Mouse (Mus musculus) brain, embryonic 14.5 days (tissue): ENCODE measurements around the gene Six2.

Experiments used
- CTCF ChIP-seq: fragments of 200-500 bp; IDR thresholded peaks from 2 replicates; pipeline ENCODE4 v1.5.1; 2012; ENCODE audit warnings: inconsistent platforms, mild to moderate bottlenecking, moderate library complexity, borderline replicate concordance; ENCODE audit not compliant: insufficient read depth, insufficient read length; ENCODE audit errors: extremely low read depth
- POLR2A ChIP-seq: fragments of 200-500 bp; IDR thresholded peaks from 2 replicates; pipeline ENCODE4 v1.6.1; 2012; ENCODE audit warnings: mild to moderate bottlenecking, inconsistent platforms, borderline replicate concordance; ENCODE audit not compliant: poor library complexity, insufficient read depth, insufficient read length, severe bottlenecking; ENCODE audit errors: extremely low read depth

DNA sequence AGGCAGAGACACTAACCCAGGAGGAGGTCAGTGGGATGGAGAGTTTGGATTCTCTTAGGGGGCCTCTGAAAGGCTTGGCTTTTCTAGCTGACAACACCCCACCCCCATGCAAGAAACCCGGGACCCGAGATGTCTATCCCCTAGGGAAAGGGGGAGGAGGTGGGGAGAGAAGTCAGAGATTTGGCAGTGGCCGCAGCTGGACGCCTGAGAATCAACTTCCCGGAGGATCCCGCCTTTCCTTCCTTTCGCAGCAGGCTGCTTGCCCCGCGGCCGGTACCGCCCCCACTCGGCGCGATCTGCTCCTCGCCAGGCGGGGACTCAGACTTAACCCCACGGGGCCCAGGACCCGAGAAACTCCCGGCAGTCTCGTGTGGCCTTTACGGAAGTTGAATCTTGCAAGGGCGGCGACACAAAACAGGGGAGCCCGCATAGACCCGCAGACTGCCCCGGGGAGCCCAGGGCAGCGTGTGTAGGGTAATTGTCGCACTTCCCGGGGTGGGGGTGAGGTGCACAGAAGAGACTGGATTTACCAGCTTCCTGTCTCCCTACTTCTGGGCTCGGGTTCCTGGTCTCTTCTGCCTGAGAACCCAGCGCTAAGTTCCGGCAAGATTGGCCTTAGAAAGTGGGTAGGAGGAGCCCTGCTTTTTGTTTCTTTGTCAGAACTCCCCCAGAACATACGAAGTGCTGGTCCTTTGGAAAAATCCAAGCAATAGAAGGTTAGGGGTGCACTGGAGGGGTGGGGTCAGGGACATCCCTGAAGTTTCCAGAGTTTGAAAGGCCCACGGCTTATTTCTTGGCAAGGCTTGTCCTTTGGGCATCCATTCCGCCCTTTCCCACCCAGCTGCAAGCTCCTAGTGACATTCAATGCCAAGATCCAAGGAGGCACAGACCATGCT lies 1.1 kb upstream of the Six2 start:
- TF ChIP-seq POLR2A = no peak
- no peak for TF ChIP-seq CTCF
